Mouse (Mus musculus) intestine, embryonic 16.5 days (tissue): ENCODE results near the gene Angptl4. TPM values are rescaled to one million over a fixed set of nuclear protein-coding genes. Genes with fewer than 3 reads are reported as not detected.

Experiments
- ATAC-seq: fragments of 200-750 bp; cut with Nextera tagmentation; 2 replicates; pipeline ENCODE4 v1.8.0; 2017; ENCODE audit warnings: moderate TSS enrichment, moderate library complexity
- H3K27ac ChIP-seq: fragments of 300-500 bp; sonication (generic); 2 replicates; pipeline ENCODE4 v1.5.1; 2014; ENCODE audit warnings: mild to moderate bottlenecking, low read length
- H3K27me3 ChIP-seq: fragments of 300-500 bp; sonication (generic); replicated peaks from 2 replicates; pipeline ENCODE4 v1.6.1; 2014; ENCODE audit warnings: low read length, control low read depth, mixed read lengths; ENCODE audit not compliant: control insufficient read depth, insufficient read depth
- H3K36me3 ChIP-seq: fragments of 300-500 bp; sonication (generic); 2 replicates; pipeline ENCODE4 v1.6.1; 2014; ENCODE audit warnings: low read length, control low read depth; ENCODE audit not compliant: control insufficient read depth, insufficient read depth
- H3K4me1 ChIP-seq: fragments of 300-500 bp; sonication (generic); 2 replicates; pipeline ENCODE4 v1.6.1; 2014; ENCODE audit warnings: low read length, control low read depth, mixed read lengths; ENCODE audit not compliant: control insufficient read depth, insufficient read depth
- H3K4me2 ChIP-seq: fragments of 300-500 bp; sonication (generic); 2 replicates; pipeline ENCODE4 v1.6.1; 2014; ENCODE audit warnings: low read depth, low read length, control low read depth
- H3K4me3 ChIP-seq: fragments of 300-500 bp; sonication (generic); 2 replicates; pipeline ENCODE4 v1.5.1; 2014; ENCODE audit warnings: mild to moderate bottlenecking, low read length
- H3K9ac ChIP-seq: fragments of 300-500 bp; sonication (generic); 2 replicates; pipeline ENCODE4 v1.6.1; 2014; ENCODE audit warnings: low read depth, low read length
- H3K9me3 ChIP-seq: fragments of 300-500 bp; sonication (generic); 2 replicates; pipeline ENCODE4 v1.6.1; 2016; ENCODE audit warnings: low read length, control low read depth; ENCODE audit not compliant: control insufficient read depth
- WGBS: fragments of 180-500 bp; shearing (Covaris S2); extraction: QIAGEN DNeasy Blood & Tissue Kit; methylation state at CpG from one replicate; pipeline ENCODE4 v1.1.7; 2014; 5-methylcytosine and 5-hydroxymethylcytosine counted together
- polyA plus RNA-seq: library from polyadenylated mRNA; unstranded; fragments of >200 nt; fragmentation: Nextera tagmentation; extraction: Ambion mirVana; gene quantifications from 2 replicates; pipeline ENCODE4 v1.2.1, GENCODE M21; 2015

Angptl4 gene
- polyA plus RNA-seq, 1 experiment from 2014 or later, result 24.5 TPM

- no peaks in the 10 kb centered on the region for H3K9me3 ChIP-seq
- H3K27me3 ChIP-seq, result no peaks in the 10 kb centered on the region
- H3K4me3 ChIP-seq, result peak within 1 kb of the TSS; percentile 60
- peak; percentile 99 for ATAC-seq
- H3K9ac ChIP-seq, result peak within 1 kb of the TSS; percentile 61
- H3K4me1 ChIP-seq, result peaks cover 7% of the 10 kb centered on the region; the same call in 1 of the 2 replicates
- peak within 1 kb of the TSS; percentile 95 for H3K4me2 ChIP-seq
- H3K36me3 ChIP-seq, result no peaks in the 10 kb centered on the region
- WGBS, result under 1% methylated on average over 36 of the region's 36 CpGs
- H3K27ac ChIP-seq, result no peak within 1 kb of the TSS
These were observed 28.9 kb upstream of the Angptl4 start, which contains the start of gene Kank3 for GRCm38 (mm10) chr17:33810334-33811141. TSS of gene Kank3 (plus strand) at chr17:33810519.

- no peak for ATAC-seq
- H3K4me2 ChIP-seq, result no peak overlapping the region
- 39% methylated on average over 10 of the region's 10 CpGs for WGBS
These were observed 26.6 kb upstream of the Angptl4 start for GRCm38 (mm10) chr17:33808192-33808591.

GRCm38 (mm10) chr17:33807181-33807888 is 25.7 kb upstream of the Angptl4 start:
- H3K36me3 ChIP-seq, result no peaks in the 10 kb centered on the region
- WGBS, result 63% methylated on average over 8 of the region's 9 CpGs

More at GRCm38 (mm10) chr17:33808192-33808591, 26.6 kb upstream of the Angptl4 start:
- Histone ChIP-seq H3K27me3 (no peaks in the 10 kb centered on the region), H3K9me3 (no peaks in the 10 kb centered on the region), H3K4me1 (peaks cover 7% of the 10 kb centered on the region; the same call in 1 of the 2 replicates), H3K4me3 (no peak overlapping the region), H3K36me3 (no peaks in the 10 kb centered on the region), H3K27ac (no peak overlapping the region), H3K9ac (no peak overlapping the region)

GRCm38 (mm10) chr17:33804745-33805144 is 23.1 kb upstream of the Angptl4 start:
- Histone ChIP-seq H3K4me3 (no peak overlapping the region), H3K4me2 (no peak overlapping the region), H3K9me3 (no peaks in the 10 kb centered on the region), H3K27me3 (no peaks in the 10 kb centered on the region), H3K4me1 (peaks cover 3% of the 10 kb centered on the region; the same call in 1 of the 2 replicates), H3K27ac (no peak overlapping the region), H3K9ac (no peak overlapping the region), H3K36me3 (no peaks in the 10 kb centered on the region)
- 42% methylated on average over 1 of the region's 1 CpGs for WGBS
- ATAC-seq, result no peak

More at GRCm38 (mm10) chr17:33807181-33807888, 25.7 kb upstream of the Angptl4 start:
- H3K27ac ChIP-seq, result no peak overlapping the region
- no peak for ATAC-seq
- H3K4me1 ChIP-seq, result peaks cover 6% of the 10 kb centered on the region; the same call in 1 of the 2 replicates
- H3K4me2 ChIP-seq, result no peak overlapping the region
- no peaks in the 10 kb centered on the region for H3K27me3 ChIP-seq
- H3K4me3 ChIP-seq, result no peak overlapping the region
- H3K9ac ChIP-seq, result no peak overlapping the region
- no peaks in the 10 kb centered on the region for H3K9me3 ChIP-seq

GRCm38 (mm10) chr17:33804205-33804604 is 22.6 kb upstream of the Angptl4 start:
- H3K27me3 ChIP-seq, result no peaks in the 10 kb centered on the region
- H3K9me3 ChIP-seq, result no peaks in the 10 kb centered on the region
- no peak overlapping the region for H3K4me2 ChIP-seq
- no peaks in the 10 kb centered on the region for H3K36me3 ChIP-seq
- no peak for ATAC-seq
- WGBS, result 57% methylated on average over 4 of the region's 4 CpGs
- peaks cover 3% of the 10 kb centered on the region; the same call in 1 of the 2 replicates for H3K4me1 ChIP-seq
- H3K4me3 ChIP-seq, result no peak overlapping the region
- H3K27ac ChIP-seq, result no peak overlapping the region
- no peak overlapping the region for H3K9ac ChIP-seq

- Histone ChIP-seq H3K4me1 (peaks cover 3% of the 10 kb centered on the region; the same call in 1 of the 2 replicates), H3K4me3 (no peak overlapping the region), H3K27ac (no peak overlapping the region), H3K9ac (no peak overlapping the region), H3K9me3 (no peaks in the 10 kb centered on the region), H3K27me3 (no peaks in the 10 kb centered on the region), H3K4me2 (no peak overlapping the region), H3K36me3 (no peaks in the 10 kb centered on the region)
- 5% methylated on average over 2 of the region's 2 CpGs for WGBS
- no peak for ATAC-seq
These were observed 20.6 kb upstream of the Angptl4 start for GRCm38 (mm10) chr17:33802221-33802620.

- Histone ChIP-seq H3K4me3 (no peak overlapping the region), H3K27me3 (no peaks in the 10 kb centered on the region), H3K9me3 (no peaks in the 10 kb centered on the region), H3K4me1 (peaks cover 3% of the 10 kb centered on the region; the same call in 1 of the 2 replicates), H3K27ac (no peak overlapping the region), H3K36me3 (no peaks in the 10 kb centered on the region), H3K4me2 (no peak overlapping the region), H3K9ac (no peak overlapping the region)
- ATAC-seq, result no peak
- WGBS, result 49% methylated on average over 1 of the region's 1 CpGs
These were observed 17.6 kb upstream of the Angptl4 start for GRCm38 (mm10) chr17:33799277-33799676.

GRCm38 (mm10) chr17:33798306-33798705 is 16.7 kb upstream of the Angptl4 start:
- Histone ChIP-seq H3K36me3 (no peaks in the 10 kb centered on the region), H3K9ac (no peak overlapping the region), H3K9me3 (no peaks in the 10 kb centered on the region), H3K27ac (no peak overlapping the region), H3K4me1 (peaks cover 3% of the 10 kb centered on the region; the same call in 1 of the 2 replicates), H3K27me3 (no peaks in the 10 kb centered on the region), H3K4me2 (no peak overlapping the region), H3K4me3 (no peak overlapping the region)
- no peak for ATAC-seq
- 60% methylated on average over 3 of the region's 3 CpGs for WGBS

- peak overlapping the region; percentile 61; the same call in 1 of the 2 replicates for H3K27ac ChIP-seq
- ATAC-seq, result peak; percentile 97
- WGBS, result 32% methylated on average over 4 of the region's 4 CpGs
These were observed 7.1 kb upstream of the Angptl4 start for GRCm38 (mm10) chr17:33788732-33789131.

More at GRCm38 (mm10) chr17:33788732-33789131, 7.1 kb upstream of the Angptl4 start:
- Histone ChIP-seq H3K4me2 (no peak overlapping the region), H3K4me1 (no peaks in the 10 kb centered on the region; the same call in 1 of the 2 replicates), H3K36me3 (no peaks in the 10 kb centered on the region), H3K4me3 (no peak overlapping the region), H3K9ac (no peak overlapping the region), H3K9me3 (no peaks in the 10 kb centered on the region), H3K27me3 (no peaks in the 10 kb centered on the region)
